In the genomic region with DNA sequence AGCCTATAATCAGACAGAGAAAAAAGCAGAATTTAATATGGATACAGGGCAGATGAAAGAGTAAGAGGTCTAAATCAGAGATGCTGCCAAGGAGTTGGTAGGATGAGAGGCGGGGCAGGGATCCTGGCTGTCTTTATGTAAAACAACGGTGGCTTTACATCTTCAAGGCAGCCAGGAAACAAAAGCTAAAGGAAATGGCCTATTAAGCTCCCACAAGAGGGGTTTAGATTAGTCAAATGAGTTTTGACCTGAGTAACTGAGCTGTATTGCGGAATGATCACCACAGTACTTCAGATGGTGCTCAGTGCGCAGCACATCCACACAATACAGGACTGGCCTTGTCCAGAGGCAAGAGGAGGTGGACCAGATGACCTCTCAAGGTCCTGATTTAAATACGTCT, we compare ENCODE assay signal across 19 mouse cellular contexts. TPM values are rescaled to one million over a fixed set of nuclear protein-coding genes. Genes with fewer than 3 reads are reported as not detected.
DNase-seq lines count a peak whose midpoint lies in the region; ATAC-seq and TF ChIP-seq lines count a peak whose summit lies in the region.
"Had no signal": no experiment of that assay in that cellular context is flagged by ENCODE, and none has a peak within 500 bp of the region (broad histone marks: within the 10 kb centered on the region; RNA-seq: fewer than 3 reads in every experiment).

No protein-coding gene starts in this region.

- no peak overlapping the region; the same call in 1 of the 2 replicates for H3K4me2 ChIP-seq in hindbrain, embryonic 14.5 days (replicated peaks)
- no peak overlapping the region for H3K4me2 ChIP-seq in hindbrain, postnatal 0 days (ENCODE audit: low read depth, low read length)
- H3K4me2 ChIP-seq in midbrain, embryonic 12.5 days (replicated peaks): no peak overlapping the region
- no peak overlapping the region for H3K4me2 ChIP-seq in neural tube, embryonic 14.5 days (ENCODE audit: low read depth, low read length)

- 33% methylated on average over 5 of the region's 5 CpGs for WGBS in hindbrain, embryonic 14.5 days
- WGBS in hindbrain, postnatal 0 days: 45% methylated on average over 5 of the region's 5 CpGs
- 21% methylated on average over 5 of the region's 5 CpGs for WGBS in midbrain, embryonic 12.5 days
- 23% methylated on average over 5 of the region's 5 CpGs for WGBS in neural tube, embryonic 14.5 days

- DNase-seq in hindbrain, embryonic 14.5 days (ENCODE audit: low spot score): no peak
- DNase-seq in hindbrain, postnatal 0 days (ENCODE audit: low spot score): no peak
- DNase-seq in ES-E14 (ENCODE audit: low read depth, low spot score): peak; percentile 77
- DNase-seq in heart, adult 11 months: no peak
- DNase-seq in liver: no peak
- DNase-seq: adrenal gland, postnatal 25 days; cerebellum, adult 11-12 months; cerebellum, postnatal 25 days; kidney, adult 8-10 months; kidney, postnatal 4 days had no signal

- no peak for ATAC-seq in hindbrain, embryonic 14.5 days (ENCODE audit: low FRiP score)
- no peak for ATAC-seq in hindbrain, postnatal 0 days
- no peak for ATAC-seq in midbrain, embryonic 12.5 days (ENCODE audit: low FRiP score, low read depth)
- no peak for ATAC-seq in neural tube, embryonic 14.5 days (ENCODE audit: low read depth)

- H3K9ac ChIP-seq in hindbrain, embryonic 14.5 days: peak overlapping the region; percentile 52
- no peak overlapping the region for H3K9ac ChIP-seq in hindbrain, postnatal 0 days (replicated peaks; ENCODE audit: low read length)
- no peak overlapping the region for H3K9ac ChIP-seq in ES-E14 (ENCODE audit: insufficient read depth, low read depth, low read length, poor library complexity, severe bottlenecking)
- H3K9ac ChIP-seq in midbrain, embryonic 12.5 days (replicated peaks): no peak overlapping the region
- no peak overlapping the region for H3K9ac ChIP-seq in neural tube, embryonic 14.5 days (replicated peaks; ENCODE audit: low read depth, low read length)
- H3K9ac ChIP-seq: limb, embryonic 13.5 days; liver, embryonic 14.5 days had no signal

- no peak overlapping the region for H3K4me3 ChIP-seq in hindbrain, embryonic 14.5 days (replicated peaks; ENCODE audit: low read length)
- no peak overlapping the region for H3K4me3 ChIP-seq in hindbrain, postnatal 0 days (ENCODE audit: low read length)
- H3K4me3 ChIP-seq in ES-E14 (ENCODE audit: insufficient read depth in 1 of 2, low read depth in 1 of 2, low read length in 2 of 2, poor library complexity in 1 of 2, severe bottlenecking in 1 of 2): 0 out of 4 replicates have a peak overlapping the region, but pooled peaks of 1 of the 2 experiments have one; percentile 54
- H3K4me3 ChIP-seq in midbrain, embryonic 12.5 days: no peak overlapping the region
- no peak overlapping the region for H3K4me3 ChIP-seq in neural tube, embryonic 14.5 days (ENCODE audit: low read depth, low read length)
- H3K4me3 ChIP-seq: limb, embryonic 13.5 days had no signal

- in situ Hi-C loops in ES-E14 (cut with MboI; ENCODE audit: low sequenced_read_pairs in 2 of 2, unreplicated experiment in 2 of 2): no loop called here

- H3K36me3 ChIP-seq in hindbrain, embryonic 14.5 days (replicated peaks; ENCODE audit: control insufficient read depth, insufficient read depth): no peaks in the 10 kb centered on the region
- no peaks in the 10 kb centered on the region for H3K36me3 ChIP-seq in hindbrain, postnatal 0 days (ENCODE audit: insufficient read depth, low read length)
- H3K36me3 ChIP-seq in ES-E14 (ENCODE audit: control insufficient read depth, insufficient read depth, low read length, poor library complexity, severe bottlenecking): no peaks in the 10 kb centered on the region
- no peaks in the 10 kb centered on the region for H3K36me3 ChIP-seq in midbrain, embryonic 12.5 days
- no peaks in the 10 kb centered on the region for H3K36me3 ChIP-seq in neural tube, embryonic 14.5 days (ENCODE audit: control insufficient read depth, insufficient read depth, low read length)
- H3K36me3 ChIP-seq: heart, embryonic 10.5 days; limb, embryonic 13.5 days had no signal

- peaks cover 21% of the 10 kb centered on the region for H3K4me1 ChIP-seq in hindbrain, embryonic 14.5 days (replicated peaks; ENCODE audit: control insufficient read depth, insufficient read depth, low read length)
- H3K4me1 ChIP-seq in hindbrain, postnatal 0 days (ENCODE audit: insufficient read depth, low read length): peaks cover 12% of the 10 kb centered on the region
- peaks cover 7 to 14% of the 10 kb centered on the region in 2 experiments for H3K4me1 ChIP-seq in ES-E14 (ENCODE audit: control insufficient read depth in 2 of 2, insufficient read depth in 2 of 2, low read length in 2 of 2, poor library complexity in 1 of 2)
- H3K4me1 ChIP-seq in midbrain, embryonic 12.5 days: peaks cover 13% of the 10 kb centered on the region
- peaks cover 16% of the 10 kb centered on the region; the same call in 1 of the 2 replicates for H3K4me1 ChIP-seq in neural tube, embryonic 14.5 days (ENCODE audit: control insufficient read depth, insufficient read depth, low read length)
- H3K4me1 ChIP-seq: heart, embryonic 10.5 days had no signal

- no peaks in the 10 kb centered on the region for H3K27me3 ChIP-seq in hindbrain, embryonic 14.5 days (ENCODE audit: control insufficient read depth, insufficient read depth, low read length)
- no peaks in the 10 kb centered on the region for H3K27me3 ChIP-seq in hindbrain, postnatal 0 days (ENCODE audit: insufficient read depth, low read length)
- peaks cover 26% of the 10 kb centered on the region for H3K27me3 ChIP-seq in midbrain, embryonic 12.5 days
- no peaks in the 10 kb centered on the region for H3K27me3 ChIP-seq in neural tube, embryonic 14.5 days (ENCODE audit: control insufficient read depth, insufficient read depth, low read length)

- H3K27ac ChIP-seq in hindbrain, embryonic 14.5 days: peak overlapping the region; percentile 71
- H3K27ac ChIP-seq in hindbrain, postnatal 0 days: no peak overlapping the region
- no peak overlapping the region; the same call in 1 of the 2 replicates for H3K27ac ChIP-seq in ES-E14 (ENCODE audit: insufficient read depth, low read depth, low read length, poor library complexity, severe bottlenecking)
- H3K27ac ChIP-seq in midbrain, embryonic 12.5 days (replicated peaks): peak overlapping the region; percentile 69; the same call in 1 of the 2 replicates
- H3K27ac ChIP-seq in neural tube, embryonic 14.5 days (ENCODE audit: low read depth, low read length): peak overlapping the region; percentile 74; the same call in 1 of the 2 replicates
- H3K27ac ChIP-seq: heart, embryonic 10.5 days; limb, embryonic 13.5 days; liver, embryonic 14.5 days; macrophage; stomach, postnatal 0 days had no signal

- TF ChIP-seq CTCF in hindbrain, postnatal 0 days (IDR thresholded peaks at IDR 0.05; ENCODE audit: low read depth): no peak

- H3K9me3 ChIP-seq in hindbrain, embryonic 14.5 days (ENCODE audit: control insufficient read depth, low read length): no peaks in the 10 kb centered on the region
- H3K9me3 ChIP-seq in hindbrain, postnatal 0 days (ENCODE audit: low read length): no peaks in the 10 kb centered on the region
- no peaks in the 10 kb centered on the region for H3K9me3 ChIP-seq in ES-E14 (ENCODE audit: control insufficient read depth, insufficient read depth, low read depth, low read length)
- H3K9me3 ChIP-seq in midbrain, embryonic 12.5 days: no peaks in the 10 kb centered on the region
- no peaks in the 10 kb centered on the region for H3K9me3 ChIP-seq in neural tube, embryonic 14.5 days (ENCODE audit: control insufficient read depth, low read length)
- H3K9me3 ChIP-seq: heart, embryonic 10.5 days; limb, embryonic 13.5 days had no signal

TF ChIP-seq in ES-E14, 5 proteins besides CTCF, POLR2A, EP300 and RAD21:
- TF ChIP-seq HCFC1 (IDR thresholded peaks at IDR 0.05; ENCODE audit: borderline replicate concordance, insufficient read depth, low read length): no peak
- TF ChIP-seq ZNF384 (IDR thresholded peaks at IDR 0.05; ENCODE audit: low read depth, low read length): no peak
- TF ChIP-seq CHD2 (IDR thresholded peaks at IDR 0.05; ENCODE audit: low read depth, low read length): 0 out of 2 replicates have a peak, but pooled peaks have one; percentile 23

RNA-seq across cellular contexts. Expression of a gene that starts 21.7 kb away (rescaled TPM):
- 42.2 and 43.8 TPM in 2 replicates for polyA plus RNA-seq in hindbrain, embryonic 14.5 days (2014; fragmentation: Nextera tagmentation; extraction: Ambion mirVana)
- total RNA-seq in hindbrain, postnatal 0 days (2014; rRNA removed): 31.3 and 34.8 TPM in 2 replicates
- 50.2 and 53.1 TPM in 2 replicates for polyA plus RNA-seq in hindbrain, postnatal 0 days (2015; fragmentation: Nextera tagmentation; extraction: Ambion mirVana)
- 2.0 and 3.4 TPM in 2 replicates for total RNA-seq in ES-E14 (2012; rRNA removed)
- 8.1 TPM in 2 replicates for polyA plus RNA-seq in midbrain, embryonic 12.5 days (2016; fragmentation: Nextera tagmentation; extraction: Ambion mirVana)
- polyA plus RNA-seq in neural tube, embryonic 14.5 days (2014; fragmentation: Nextera tagmentation; extraction: Ambion mirVana): 72.0 and 78.4 TPM in 2 replicates
- total RNA-seq: CH12.LX; monocyte, adult 5-6 weeks had no signal
- polyA plus RNA-seq: macrophage had no signal

Comparison
In these comparisons a context has a peak if more than half of its experiments do, and no peak if none do; other contexts are left out.
1. H3K27ac ChIP-seq: peak in hindbrain, embryonic 14.5 days (single experiment), midbrain, embryonic 12.5 days (single experiment) and neural tube, embryonic 14.5 days (single experiment); none in hindbrain, postnatal 0 days (single experiment) and ES-E14 (single experiment).